Comparison of ENCODE assay signal across 15 mouse cellular contexts in genomic region chr2:59239841-59240395, GRCm38 (mm10).
DNase-seq lines count a peak whose midpoint lies in the region; TF ChIP-seq lines count a peak whose summit lies in the region.
"Had no signal": no experiment of that assay in that cellular context is flagged by ENCODE, and none has a peak within 500 bp of the region (broad histone marks: within the 10 kb centered on the region; RNA-seq: fewer than 3 reads in every experiment).

No protein-coding gene starts in this region.

- DNase-seq in embryo, embryonic 10 days (ENCODE audit: low spot score): peak; percentile 17
- no peak for DNase-seq in embryo, embryonic 9.5 days (ENCODE audit: extremely low spot score)
- DNase-seq in kidney, postnatal 36 days: peak; percentile 47 to 49
- DNase-seq in kidney, adult 11 months: no peak
- peak; percentile 8 to 22 for DNase-seq in spleen, postnatal 36 days (ENCODE audit: low spot score in 2 of 2)
- no peak for DNase-seq in spleen, adult 12 weeks (ENCODE audit: low spot score)
- DNase-seq in Muller cell, postnatal 12 days (ENCODE audit: inconsistent ontology term): no peak
- DNase-seq in gastrocnemius, adult 2 months: no peak
- DNase-seq: cerebellum, adult 11 months; cerebellum, postnatal 14 days; left cerebral cortex, postnatal 4 days; thymus, adult 18-20 months had no signal

- no peak overlapping the region for H3K27ac ChIP-seq in gastrocnemius, adult 2 months
- H3K27ac ChIP-seq: forebrain, embryonic 12.5 days; lung, embryonic 15.5 days had no signal

- no peak overlapping the region for H3K4me3 ChIP-seq in gastrocnemius, adult 2 months
- H3K4me3 ChIP-seq: forebrain, embryonic 12.5 days; heart, embryonic 12.5 days; lung, embryonic 15.5 days had no signal

- intact Hi-C loops in gastrocnemius, adult 2 months (cut with DNase I): no loop called here

- TF ChIP-seq CTCF in gastrocnemius, adult 2 months (IDR thresholded peaks at IDR 0.05): no peak

Comparison
In these comparisons a context has a peak if more than half of its experiments do, and no peak if none do; other contexts are left out.
1. DNase-seq: peak in embryo, embryonic 10 days (single experiment), kidney, postnatal 36 days (2 of 2) and spleen, postnatal 36 days (2 of 2); none in embryo, embryonic 9.5 days (single experiment), kidney, adult 11 months (single experiment), spleen, adult 12 weeks (single experiment), Muller cell, postnatal 12 days (single experiment) and gastrocnemius, adult 2 months (single experiment).